Mouse (Mus musculus): ENCODE results near the gene Snx22.

- TF ChIP-seq CTCF (IDR thresholded peaks at IDR 0.05; ENCODE audit: low read depth, low read length), result no peak
- no peak for TF ChIP-seq POLR2AphosphoS5 (IDR thresholded peaks at IDR 0.05; ENCODE audit: insufficient replicate concordance, low read depth, low read length)
These were observed 35.6 kb upstream of the Snx22 start for GRCm38 (mm10) chr9:66105168-66105567.

Measured in G1E (cell line).